Mouse (Mus musculus) kidney, adult 2 months (tissue): ENCODE results near the gene 1110008P14Rik.

Experiments
- CTCF ChIP-seq: fragments of 200-500 bp; conservative IDR thresholded peaks from 2 replicates; pipeline ENCODE4 v1.5.1; 2011; ENCODE audit warnings: low read depth, mild to moderate bottlenecking, control low read depth, low read length, moderate library complexity, mixed read lengths; ENCODE audit not compliant: insufficient read depth, insufficient read length
- POLR2A ChIP-seq: fragments of 200-500 bp; IDR thresholded peaks from one replicate; pipeline ENCODE4 v1.6.1; 2011; ENCODE audit warnings: low read depth, low read length, control low read depth

DNA sequence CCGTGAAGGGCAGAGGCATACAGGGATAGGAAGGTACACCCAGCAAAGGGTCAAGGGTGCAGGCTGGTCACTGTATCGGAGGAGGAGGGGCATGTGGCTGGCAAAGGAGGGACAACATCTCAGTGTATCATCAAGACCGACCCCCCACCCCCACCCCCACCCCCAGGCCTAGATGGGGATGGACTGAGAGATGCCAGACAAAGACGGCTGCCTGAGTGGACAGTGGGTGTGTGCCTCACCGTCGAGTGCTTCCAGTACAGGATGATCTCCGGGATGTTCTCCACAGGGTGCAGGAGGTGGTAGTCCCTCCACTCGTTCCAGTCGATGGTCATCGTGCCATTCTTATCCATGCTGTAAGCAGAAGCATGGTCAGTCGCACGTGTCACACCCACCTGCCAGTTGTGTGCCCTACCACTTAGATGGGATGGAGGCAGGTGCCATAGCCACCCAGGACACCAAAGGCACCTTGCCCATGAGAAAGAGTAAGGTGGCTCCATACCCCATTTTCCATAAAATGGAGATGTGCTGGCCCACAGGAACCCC, 38.4 kb upstream of the 1110008P14Rik start:
- no peak for TF ChIP-seq POLR2A
- TF ChIP-seq CTCF = no peak
